Mouse (Mus musculus) kidney, adult 2 months (tissue): Measurements from ENCODE around the gene Prokr1. TPM values are rescaled to one million over a fixed set of nuclear protein-coding genes. Genes with fewer than 3 reads are reported as not detected.

Source experiments
- DNase-seq: peaks from one replicate; pipeline ENCODE4 v3.0.0; 2021
- H3K27ac ChIP-seq: fragments of 200-500 bp; 2 replicates; pipeline ENCODE4 v1.5.1; 2012; ENCODE audit warnings: low read depth, low read length, control low read depth, inconsistent platforms; ENCODE audit not compliant: insufficient read depth
- H3K27me3 ChIP-seq: fragments of 200-500 bp; replicated peaks from 2 replicates; pipeline ENCODE4 v1.6.1; 2012; ENCODE audit warnings: mild to moderate bottlenecking, moderate library complexity, low read length, inconsistent platforms; ENCODE audit not compliant: control insufficient read depth, insufficient read depth
- H3K36me3 ChIP-seq: fragments of 200-500 bp; 2 replicates; pipeline ENCODE4 v1.6.1; 2012; ENCODE audit warnings: mild to moderate bottlenecking, moderate library complexity, low read length, inconsistent platforms; ENCODE audit not compliant: control insufficient read depth, insufficient read depth
- H3K4me1 ChIP-seq: fragments of 200-500 bp; 2 replicates; pipeline ENCODE4 v1.6.1; 2011; ENCODE audit warnings: low read length; ENCODE audit not compliant: control insufficient read depth, insufficient read depth
- H3K4me3 ChIP-seq: fragments of 200-500 bp; 2 replicates; pipeline ENCODE4 v1.5.1; 2011; ENCODE audit warnings: mild to moderate bottlenecking, low read depth, low read length, control low read depth; ENCODE audit not compliant: insufficient read depth
- CTCF ChIP-seq: fragments of 200-500 bp; conservative IDR thresholded peaks from 2 replicates; pipeline ENCODE4 v1.5.1; 2011; ENCODE audit warnings: low read depth, mild to moderate bottlenecking, control low read depth, low read length, moderate library complexity, mixed read lengths; ENCODE audit not compliant: insufficient read depth, insufficient read length
- POLR2A ChIP-seq: fragments of 200-500 bp; IDR thresholded peaks from one replicate; pipeline ENCODE4 v1.6.1; 2011; ENCODE audit warnings: low read depth, low read length, control low read depth
- WGBS: fragments of 180-500 bp; shearing (Covaris S2); methylation state at CpG from one replicate; pipeline ENCODE4 v1.1.7; 2018; 5-methylcytosine and 5-hydroxymethylcytosine counted together
- polyA plus RNA-seq: library from polyadenylated mRNA; depleted of rRNA; stranded (reverse); fragments of >200 nt; gene quantifications from 2 replicates; pipeline ENCODE4 v1.2.3, GENCODE M21; 2012; rRNA removed

Prokr1 gene
- polyA plus RNA-seq, 1 experiment: 0.19 TPM

- Histone ChIP-seq H3K4me3 (no peak overlapping the region), H3K27ac (no peak overlapping the region), H3K4me1 (no peaks in the 10 kb centered on the region), H3K27me3 (no peaks in the 10 kb centered on the region), H3K36me3 (no peaks in the 10 kb centered on the region)
- no peak for DNase-seq
- 55% methylated on average over 9 of the region's 9 CpGs for WGBS
- TF ChIP-seq POLR2A (no peak), CTCF (no peak)
Observed at GRCm38 (mm10) chr6:87534855-87535575, 55.5 kb downstream of the Prokr1 start.

DNA sequence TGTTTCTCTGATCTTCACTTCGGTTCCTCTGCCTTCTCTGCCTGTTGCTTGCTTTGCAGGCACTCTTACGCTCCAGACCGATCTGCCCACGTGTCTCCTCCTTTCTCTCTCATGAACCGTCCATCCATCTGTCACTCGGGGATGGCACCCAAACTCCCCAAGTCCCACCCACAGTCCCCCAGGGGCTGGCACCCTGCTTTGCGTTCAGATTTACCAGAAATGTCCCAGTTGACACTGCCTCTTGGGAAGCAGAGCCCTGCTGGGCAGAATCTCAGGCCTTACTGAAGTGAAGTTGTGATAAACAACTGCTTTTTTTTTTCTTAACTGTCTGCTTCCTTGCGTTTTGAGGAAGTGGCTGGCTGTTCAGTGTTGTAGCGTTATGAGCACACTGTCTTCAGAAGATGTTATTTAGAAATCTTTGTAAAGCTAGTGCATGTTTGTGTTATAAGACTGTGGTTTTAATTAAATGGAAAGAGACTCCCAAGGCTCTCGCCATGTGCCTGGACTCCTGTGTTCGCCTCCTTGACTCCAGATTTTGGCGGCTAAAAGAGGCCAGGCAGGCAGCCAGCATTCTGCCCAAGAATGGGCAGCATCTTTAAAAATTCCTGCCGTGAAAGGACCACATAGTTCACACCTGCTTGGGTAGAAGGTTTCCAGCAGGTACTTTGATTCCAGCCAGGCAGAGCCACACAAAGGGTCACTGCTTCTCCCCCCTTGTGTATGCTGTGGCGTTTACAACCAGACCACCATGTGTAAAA, 57.4 kb downstream of the Prokr1 start, which contains the start of gene Arhgap25:
Gene Arhgap25, minus strand, starts transcription at position 307 of the 758 bp plus-strand sequence.
- no peak within 1 kb of the TSS for H3K27ac ChIP-seq
- no peaks in the 10 kb centered on the region for H3K4me1 ChIP-seq
- no peak for DNase-seq
- H3K4me3 ChIP-seq: no peak within 1 kb of the TSS
- H3K27me3 ChIP-seq: no peaks in the 10 kb centered on the region
- WGBS: 63% methylated on average over 14 of the region's 14 CpGs
- no peaks in the 10 kb centered on the region for H3K36me3 ChIP-seq
- TF ChIP-seq CTCF (no peak), POLR2A (no peak)

DNA sequence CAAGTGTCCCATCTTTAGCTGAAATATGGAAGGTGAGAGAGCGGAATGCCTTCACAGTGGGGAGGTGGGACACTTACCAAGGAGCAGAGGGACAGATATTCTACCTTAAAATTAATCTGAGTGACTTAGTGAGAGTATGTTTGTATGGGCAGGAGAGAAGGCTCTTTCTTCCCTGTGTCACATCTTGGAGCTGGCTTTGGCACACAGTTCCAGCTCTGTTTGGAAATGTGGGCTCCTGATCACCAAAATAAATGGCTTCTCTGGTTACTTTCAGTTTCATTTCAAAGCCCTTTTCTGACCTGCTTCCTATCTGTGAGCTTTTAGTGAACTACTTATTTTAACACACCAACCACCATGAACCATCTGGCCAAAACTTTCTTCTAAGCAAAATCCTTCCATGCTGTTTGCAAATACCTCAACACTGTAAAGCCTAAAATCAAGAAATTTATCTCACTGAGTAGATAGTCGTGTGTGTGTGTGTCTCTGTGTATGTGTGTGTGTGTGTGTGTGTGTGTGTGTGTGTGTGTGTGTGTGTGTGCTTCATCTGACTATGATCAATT, 59.0 kb downstream of the Prokr1 start:
- Histone ChIP-seq H3K4me1 (no peaks in the 10 kb centered on the region), H3K4me3 (no peak overlapping the region), H3K27ac (no peak overlapping the region), H3K36me3 (no peaks in the 10 kb centered on the region), H3K27me3 (no peaks in the 10 kb centered on the region)
- no peak for DNase-seq
- TF ChIP-seq POLR2A: no peak
- TF ChIP-seq CTCF: no peak
- 89% methylated on average over 2 of the region's 2 CpGs for WGBS

DNA sequence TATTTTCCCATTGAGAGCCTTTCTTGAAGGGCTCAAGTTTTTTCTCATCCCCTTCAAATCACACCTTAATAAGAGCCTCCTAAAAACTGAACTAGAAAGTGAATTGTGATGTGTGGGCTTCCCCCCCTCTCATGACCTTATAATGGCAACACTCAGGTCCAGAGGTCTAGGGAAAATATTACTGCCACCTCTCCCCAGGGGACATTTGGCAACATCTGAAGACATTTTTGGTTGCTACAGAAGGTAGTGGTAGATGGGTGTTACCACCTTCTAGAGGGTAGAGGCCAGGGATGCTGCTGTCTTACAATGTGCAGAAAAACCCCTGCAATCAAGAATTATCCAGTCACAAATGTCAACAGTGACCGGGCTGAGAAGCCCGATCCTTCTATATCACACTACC, 60.2 kb downstream of the Prokr1 start:
- no peaks in the 10 kb centered on the region for H3K36me3 ChIP-seq
- H3K4me3 ChIP-seq: no peak overlapping the region
- DNase-seq: no peak
- H3K27ac ChIP-seq: no peak overlapping the region
- no peaks in the 10 kb centered on the region for H3K27me3 ChIP-seq
- 91% methylated on average over 2 of the region's 2 CpGs for WGBS
- no peaks in the 10 kb centered on the region for H3K4me1 ChIP-seq
- no peak for TF ChIP-seq POLR2A
- TF ChIP-seq CTCF: no peak

Other genes starting within 250 kb of the Prokr1 start
- gene Gkn1, start 239.8 kb downstream of the Prokr1 start, polyA plus RNA-seq: 0.10 and 0.48 TPM in 2 replicates
- not detected in 2 replicates for gene Gkn2, start 217.4 kb downstream of the Prokr1 start, polyA plus RNA-seq
- gene Gkn3, start 201.8 kb downstream of the Prokr1 start, polyA plus RNA-seq: 0.58 and 1.5 TPM in 2 replicates
- not detected in 2 replicates for gene Bmp10, start 161.7 kb downstream of the Prokr1 start, polyA plus RNA-seq
- gene Arhgap25, start 57.5 kb downstream of the Prokr1 start, polyA plus RNA-seq: 0.68 and 1.5 TPM in 2 replicates
- gene Aplf, start 81.5 kb upstream of the Prokr1 start, polyA plus RNA-seq: 2.6 TPM in 2 replicates
- 2.7 and 3.0 TPM in 2 replicates for gene Efcc1, start 140.1 kb upstream of the Prokr1 start, polyA plus RNA-seq
- 0.66 and 1.1 TPM in 2 replicates for gene Gp9, start 187.3 kb upstream of the Prokr1 start, polyA plus RNA-seq
- gene Rab43, start 221.4 kb upstream of the Prokr1 start, polyA plus RNA-seq: 49.5 and 52.0 TPM in 2 replicates
- gene Gm45140, start 245.1 kb upstream of the Prokr1 start, polyA plus RNA-seq: 0.53 and 0.77 TPM in 2 replicates
- gene Isy1, start 248.1 kb upstream of the Prokr1 start, polyA plus RNA-seq: 14.1 and 18.4 TPM in 2 replicates